Mouse (Mus musculus) thymus, postnatal 0 days (tissue): ENCODE data around the gene Usp21. TPM values are rescaled to one million over a fixed set of nuclear protein-coding genes. Genes with fewer than 3 reads are reported as not detected.

Source experiments
- DNase-seq: peaks from one replicate; pipeline ENCODE4 v3.0.0-alpha.2; 2015; ENCODE audit warnings: low spot score
- polyA plus RNA-seq: library from polyadenylated mRNA; unstranded; fragments of >200 nt; fragmentation: Nextera tagmentation; extraction: Ambion mirVana; gene quantifications from 2 replicates; pipeline ENCODE4 v1.2.1, GENCODE M21; 2015

The Usp21 gene
- polyA plus RNA-seq, 1 experiment from 2014 or later, result 42.7 TPM

GRCm38 (mm10) chr1:171285096-171285892 lies 2.5 kb downstream of the Usp21 start:
- no peak for DNase-seq

DNA sequence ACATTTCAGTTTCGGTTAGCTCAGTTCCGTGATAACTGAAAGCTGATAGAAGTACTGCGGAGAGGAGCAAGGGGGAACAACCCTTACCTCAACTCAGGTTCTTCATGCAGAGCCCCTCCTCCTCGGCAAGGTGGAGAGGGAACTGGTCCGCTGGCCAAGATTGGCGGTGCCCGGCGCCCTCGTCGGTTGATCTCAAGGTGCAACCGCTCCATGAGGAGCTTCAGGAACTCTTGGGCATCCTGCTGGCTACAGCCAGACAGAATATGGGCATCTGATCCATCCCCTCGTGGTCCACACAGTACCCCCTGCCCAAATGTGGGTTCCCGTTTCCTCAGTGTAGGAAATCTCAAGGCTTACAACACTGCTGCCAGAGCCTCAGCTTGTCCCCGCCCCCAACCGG lies 3.3 kb downstream of the Usp21 start:
- DNase-seq, result no peak

DNA sequence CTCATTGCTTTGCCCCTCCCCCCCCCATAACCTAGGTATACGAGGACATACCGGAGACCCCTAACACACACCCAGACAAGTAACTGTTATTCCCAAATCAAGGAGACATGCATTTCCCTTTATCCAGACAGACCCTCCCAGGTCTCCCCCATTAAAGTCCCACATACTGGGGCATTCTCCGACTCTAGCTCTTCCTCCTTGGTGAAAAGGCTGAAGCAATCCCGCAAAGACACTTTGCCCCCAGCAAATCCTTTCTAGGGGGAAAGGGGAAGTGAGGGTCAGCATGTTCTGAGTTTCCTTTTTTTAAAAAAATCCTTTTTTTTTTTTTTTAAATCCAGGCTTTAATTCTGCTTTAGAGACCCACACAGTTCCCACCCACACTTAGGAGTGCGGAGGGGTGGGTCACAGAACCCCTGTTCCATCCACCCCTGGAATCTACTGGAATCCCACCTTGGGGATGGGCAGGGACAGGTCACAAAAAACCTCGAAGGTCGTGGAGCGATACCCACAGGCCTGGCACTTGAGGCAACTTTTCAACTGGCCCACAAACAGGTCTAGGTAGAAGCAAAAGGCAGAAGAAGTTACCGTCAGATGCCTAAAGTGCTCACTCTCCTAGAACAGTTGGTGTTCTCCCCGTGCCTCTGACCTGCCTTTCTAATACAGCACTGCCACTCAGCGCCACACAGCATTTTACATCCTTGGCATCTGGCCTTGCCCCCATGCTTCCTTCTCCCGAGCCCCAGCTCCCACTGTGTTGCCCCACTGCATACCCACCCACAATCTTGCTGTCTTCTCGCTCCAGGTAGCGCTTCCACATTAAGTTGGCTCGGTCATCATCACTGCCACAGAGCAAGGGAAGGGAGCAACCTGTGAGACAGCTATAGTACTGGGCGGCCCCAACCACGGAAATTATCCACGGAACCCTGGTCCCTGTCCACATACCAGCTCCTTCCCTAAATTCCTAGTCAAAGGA lies 4.3 kb downstream of the Usp21 start:
- no peak for DNase-seq

DNA sequence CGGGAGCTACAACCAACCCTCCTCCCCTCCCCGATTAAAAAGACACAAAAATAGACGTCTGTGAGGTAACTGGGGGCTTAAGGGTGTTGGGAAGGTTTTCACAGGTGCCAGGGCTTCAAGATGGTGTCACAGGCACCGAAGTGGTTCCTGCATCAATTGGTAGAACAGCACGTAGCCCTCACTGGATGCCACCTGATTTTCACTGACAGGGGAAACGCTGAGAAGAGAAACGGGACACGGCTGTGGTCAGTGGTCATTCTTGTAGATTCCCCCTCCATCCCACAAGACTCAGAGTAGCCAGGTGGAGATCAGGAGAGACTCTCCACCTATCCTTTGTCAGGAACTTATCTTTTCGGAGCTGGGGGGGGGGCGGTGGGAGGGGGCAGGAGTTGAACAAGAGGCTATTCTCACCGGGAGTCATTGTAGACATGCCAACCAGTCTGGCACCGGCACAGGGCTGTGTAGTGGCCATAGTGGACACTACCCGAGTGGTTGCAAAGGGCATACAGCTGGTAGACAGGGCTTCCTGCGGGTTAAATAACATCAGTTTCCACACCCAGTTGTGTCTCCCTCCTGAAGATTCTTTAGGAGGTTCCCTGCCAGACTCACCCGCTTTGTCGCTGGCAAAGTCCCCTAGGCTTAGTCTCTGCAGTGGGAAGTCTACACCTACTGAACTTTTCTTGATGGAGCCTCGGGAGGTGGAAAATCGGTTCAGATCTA lies 5.5 kb downstream of the Usp21 start:
- no peak for DNase-seq

GRCm38 (mm10) chr1:171281528-171281923 lies 6.3 kb downstream of the Usp21 start:
- peak; percentile 81 for DNase-seq

GRCm38 (mm10) chr1:171280916-171281527 lies 6.8 kb downstream of the Usp21 start, which contains the start of gene Ppox:
TSS of gene Ppox (minus strand) at chr1:171281186.
- DNase-seq, result peak; percentile 97

DNA sequence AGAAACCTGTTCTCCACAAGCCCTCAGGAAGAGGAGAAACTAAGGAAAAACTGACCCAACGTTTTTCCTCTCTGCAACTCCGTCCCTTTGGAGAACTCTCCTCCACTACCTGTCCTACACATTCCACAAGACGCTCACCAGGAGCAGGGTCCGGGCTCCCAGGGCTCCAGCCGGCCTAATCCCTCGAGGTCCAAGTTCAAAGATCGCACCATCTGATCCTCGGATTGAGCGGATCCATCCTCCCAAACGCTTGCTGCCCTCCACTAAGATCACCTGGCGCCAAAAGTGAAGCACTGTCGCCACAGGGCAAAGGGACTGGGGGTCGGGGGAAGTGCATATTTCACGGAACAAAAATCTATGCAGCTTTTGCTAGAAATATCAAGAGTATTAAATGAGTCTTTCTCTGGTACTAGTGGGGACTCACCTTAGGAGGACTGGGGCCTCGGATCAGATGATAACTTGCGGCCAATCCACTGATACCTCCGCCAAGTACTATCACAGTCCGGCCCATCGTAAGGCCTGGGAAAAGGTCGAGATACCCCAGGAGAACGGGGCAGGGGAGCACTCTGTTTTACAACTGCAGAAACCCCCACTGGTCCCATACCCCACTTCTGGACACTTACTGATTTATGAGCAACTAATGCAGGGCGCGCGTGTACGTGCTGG lies 7.4 kb downstream of the Usp21 start:
- DNase-seq, result no peak

- DNase-seq, result no peak
These were observed 8.1 kb downstream of the Usp21 start for GRCm38 (mm10) chr1:171279721-171280120.

DNA sequence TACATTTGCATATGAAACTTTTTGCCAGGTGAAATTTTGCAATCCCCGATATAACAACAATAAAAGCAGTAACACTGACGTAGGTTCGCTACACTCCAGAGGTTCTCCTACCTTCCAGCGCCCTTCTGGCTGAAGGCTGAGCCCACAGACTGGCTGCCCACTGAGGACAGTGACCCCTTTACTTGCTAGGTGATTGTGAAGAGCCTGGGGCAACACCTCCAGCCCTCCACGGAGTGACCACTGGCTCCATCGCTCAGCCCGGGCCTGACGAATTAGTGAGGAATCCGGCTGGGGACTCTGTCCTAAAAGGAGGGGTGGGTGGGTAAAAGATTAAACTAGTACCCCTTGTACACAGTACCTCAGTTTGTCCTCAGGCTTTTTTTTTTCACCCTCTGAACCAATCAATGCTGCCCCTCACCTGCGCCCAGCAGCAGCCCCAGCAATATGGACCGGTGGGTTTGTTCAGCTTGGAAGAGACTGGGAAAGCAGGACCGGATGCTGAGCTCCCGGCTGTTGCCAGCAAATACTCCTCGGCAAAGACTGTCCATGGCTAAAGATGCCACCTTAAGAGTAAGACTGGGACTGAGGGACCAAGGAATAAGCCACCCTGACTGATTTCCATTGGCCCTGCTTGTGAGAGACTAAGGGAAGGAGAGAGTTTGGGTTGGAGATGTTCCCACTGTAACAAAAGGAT lies 8.6 kb downstream of the Usp21 start:
- no peak for DNase-seq

- DNase-seq, result no peak
These were observed 9.4 kb downstream of the Usp21 start for GRCm38 (mm10) chr1:171278436-171278835.

DNA sequence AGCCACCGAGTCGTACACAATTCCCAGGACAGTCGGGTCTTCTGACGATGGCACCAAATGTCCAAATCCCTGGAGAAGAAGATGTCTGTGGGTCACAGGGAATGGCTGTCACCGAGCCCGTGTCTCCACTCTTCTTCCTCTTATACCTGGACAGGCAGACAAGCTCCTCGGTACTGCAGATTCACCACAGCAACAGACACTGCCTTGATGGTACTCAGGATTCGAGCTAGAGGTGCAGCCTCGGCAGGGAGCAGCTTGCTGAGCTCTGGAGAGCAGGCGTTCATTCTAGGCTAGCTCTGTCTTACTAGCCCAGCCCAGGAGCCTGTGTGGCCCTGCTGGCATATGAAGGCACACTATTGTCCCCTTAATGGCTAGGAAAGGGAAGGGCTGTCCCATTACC lies 10.1 kb downstream of the Usp21 start:
- DNase-seq, result no peak

- DNase-seq, result no peak
These were observed 11.6 kb downstream of the Usp21 start for GRCm38 (mm10) chr1:171276110-171276748.

DNA sequence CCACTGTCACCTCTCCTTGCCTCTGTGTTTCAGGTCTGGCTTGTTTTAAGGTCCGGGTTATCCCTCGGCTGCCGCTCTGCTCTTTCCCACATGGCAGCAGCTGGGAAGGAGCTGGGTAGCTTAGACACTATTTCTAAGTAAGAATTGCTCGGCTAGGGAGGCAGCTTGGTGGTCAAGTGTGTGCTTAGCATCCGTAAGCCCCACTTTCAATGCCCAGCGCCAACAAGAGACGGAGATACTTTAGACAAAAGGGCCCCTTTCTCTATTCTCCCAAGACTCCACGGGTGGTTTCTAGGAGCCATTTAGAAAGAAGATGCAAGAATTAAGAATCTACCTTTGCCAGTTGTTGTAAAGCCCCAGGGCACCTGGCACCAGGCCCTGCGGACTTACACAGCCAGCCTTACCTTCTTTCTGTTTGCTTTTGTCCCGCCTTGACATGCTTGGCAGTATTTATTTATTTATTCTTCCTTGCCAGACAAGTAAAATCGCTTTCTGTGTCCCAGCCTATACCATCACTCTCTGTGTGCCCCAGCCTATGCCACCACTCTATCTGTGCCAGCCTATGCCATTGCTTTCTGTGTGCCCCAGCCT lies 12.6 kb downstream of the Usp21 start:
- DNase-seq, result no peak

GRCm38 (mm10) chr1:171274171-171274570 lies 13.6 kb downstream of the Usp21 start:
- no peak for DNase-seq

DNA sequence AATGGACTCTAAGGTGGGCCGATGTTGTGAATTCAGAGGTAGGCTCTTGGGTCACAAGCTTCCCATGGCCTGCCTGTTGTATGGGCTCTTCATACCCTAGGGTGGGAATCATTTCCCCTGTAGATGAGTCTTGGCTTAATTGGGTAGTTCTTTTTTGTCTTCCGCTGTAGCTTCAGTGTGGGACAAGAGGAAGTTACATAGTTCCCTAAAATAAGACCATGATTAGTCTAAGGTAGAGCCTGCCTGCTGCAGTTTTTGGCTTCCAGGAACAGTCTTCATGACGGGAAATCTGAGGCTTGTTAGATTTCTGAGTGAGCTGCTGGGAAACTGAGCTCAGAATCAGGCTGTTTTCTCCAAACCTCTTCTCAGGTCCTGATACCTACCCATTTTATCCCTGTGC lies 15.7 kb downstream of the Usp21 start:
- DNase-seq, result no peak

DNA sequence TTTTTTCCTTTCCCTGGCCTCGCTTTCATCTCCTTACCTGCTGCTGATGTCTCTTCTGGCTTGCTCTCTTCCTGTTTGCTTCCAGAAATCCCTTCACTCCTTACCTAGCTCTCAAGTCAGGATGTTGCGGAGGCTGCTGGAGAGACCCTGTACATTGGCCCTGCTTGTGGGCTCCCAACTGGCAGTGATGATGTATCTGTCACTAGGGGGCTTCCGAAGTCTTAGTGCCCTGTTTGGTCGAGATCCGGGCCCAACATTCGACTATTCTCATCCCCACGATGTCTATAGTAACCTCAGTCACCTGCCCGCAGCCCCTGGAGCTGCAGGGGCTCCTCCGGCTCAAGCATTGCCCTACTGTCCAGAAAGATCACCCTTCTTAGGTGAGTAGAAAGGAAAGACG lies 16.2 kb downstream of the Usp21 start:
- no peak for DNase-seq

DNA sequence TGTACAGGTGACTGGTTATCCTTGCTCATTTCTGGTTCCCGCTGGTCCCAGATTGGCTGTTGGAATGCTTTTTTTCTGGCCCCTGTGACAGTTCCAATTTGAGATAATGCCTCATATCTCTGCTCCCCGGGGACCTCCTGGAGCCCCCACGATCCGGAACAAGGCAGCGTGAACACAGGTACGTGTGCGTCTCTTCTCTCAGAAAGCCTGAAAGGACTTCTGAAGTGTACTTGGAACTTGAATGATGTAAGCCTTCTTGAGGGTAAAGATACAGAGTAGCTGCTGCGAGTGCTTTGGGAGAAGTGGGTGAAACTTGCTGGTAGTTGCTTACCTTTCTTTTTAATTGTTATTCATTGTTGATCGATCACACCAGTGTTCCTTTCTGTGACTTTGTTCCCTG lies 16.6 kb downstream of the Usp21 start:
- DNase-seq, result no peak

DNA sequence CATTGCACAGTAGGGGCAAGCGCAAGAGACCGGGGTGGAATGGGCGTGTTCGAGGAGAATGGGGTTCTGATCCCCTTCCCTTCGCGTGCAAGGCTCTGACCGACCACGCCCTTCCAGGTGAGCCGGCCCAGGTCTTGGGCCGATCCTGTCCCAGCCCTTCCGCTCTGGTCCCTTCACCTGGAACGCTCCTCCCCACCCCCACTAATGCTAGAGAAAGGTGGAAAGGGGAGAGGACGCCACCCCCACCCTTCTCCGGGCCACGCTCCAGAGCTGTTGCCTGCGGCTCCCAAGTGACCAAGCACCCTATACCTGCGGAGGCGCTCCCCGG lies 17.3 kb downstream of the Usp21 start:
- DNase-seq, result no peak
